Mouse (Mus musculus): Measurements from ENCODE around the gene Nup107. TPM values are rescaled to one million over a fixed set of nuclear protein-coding genes. Genes with fewer than 3 reads are reported as not detected.
A peak's percentile ranks its signal among the peaks of the same experiment; 100 is the strongest.
"Not testable (repeated sequence)": the region's sequence is repeated elsewhere in the genome, so short reads cannot be mapped to it uniquely, and the experiment has no call there.

The Nup107 gene
- total RNA-seq, 4 experiments from 2014 or later = 3.8 to 6.4 (median 5.6) TPM

DNA sequence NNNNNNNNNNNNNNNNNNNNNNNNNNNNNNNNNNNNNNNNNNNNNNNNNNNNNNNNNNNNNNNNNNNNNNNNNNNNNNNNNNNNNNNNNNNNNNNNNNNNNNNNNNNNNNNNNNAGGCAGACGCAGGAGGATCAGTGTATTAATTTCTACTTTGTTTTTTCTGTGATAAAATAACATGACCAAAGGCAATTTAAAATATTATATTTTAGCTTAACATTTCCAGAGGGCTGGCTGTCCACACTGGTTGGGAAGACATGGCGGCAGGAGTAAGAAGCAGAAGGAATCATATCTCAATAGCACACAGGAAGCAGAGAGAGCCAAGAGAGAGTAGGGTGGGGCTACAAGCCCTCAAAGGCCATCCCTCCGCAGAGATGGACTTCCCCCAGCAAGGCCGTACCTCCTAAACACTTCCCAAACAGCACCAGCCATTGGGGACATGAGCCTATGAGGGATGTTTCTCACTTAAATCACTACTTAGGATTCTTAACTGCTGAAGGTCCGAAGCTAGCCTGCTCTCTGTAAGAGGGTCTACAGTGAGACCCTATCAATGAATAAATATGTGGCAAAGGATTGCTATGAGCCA is 68.3 kb downstream of the Nup107 start:
- DNase-seq (ENCODE audit: low spot score in 2 of 2) = no peak

DNA sequence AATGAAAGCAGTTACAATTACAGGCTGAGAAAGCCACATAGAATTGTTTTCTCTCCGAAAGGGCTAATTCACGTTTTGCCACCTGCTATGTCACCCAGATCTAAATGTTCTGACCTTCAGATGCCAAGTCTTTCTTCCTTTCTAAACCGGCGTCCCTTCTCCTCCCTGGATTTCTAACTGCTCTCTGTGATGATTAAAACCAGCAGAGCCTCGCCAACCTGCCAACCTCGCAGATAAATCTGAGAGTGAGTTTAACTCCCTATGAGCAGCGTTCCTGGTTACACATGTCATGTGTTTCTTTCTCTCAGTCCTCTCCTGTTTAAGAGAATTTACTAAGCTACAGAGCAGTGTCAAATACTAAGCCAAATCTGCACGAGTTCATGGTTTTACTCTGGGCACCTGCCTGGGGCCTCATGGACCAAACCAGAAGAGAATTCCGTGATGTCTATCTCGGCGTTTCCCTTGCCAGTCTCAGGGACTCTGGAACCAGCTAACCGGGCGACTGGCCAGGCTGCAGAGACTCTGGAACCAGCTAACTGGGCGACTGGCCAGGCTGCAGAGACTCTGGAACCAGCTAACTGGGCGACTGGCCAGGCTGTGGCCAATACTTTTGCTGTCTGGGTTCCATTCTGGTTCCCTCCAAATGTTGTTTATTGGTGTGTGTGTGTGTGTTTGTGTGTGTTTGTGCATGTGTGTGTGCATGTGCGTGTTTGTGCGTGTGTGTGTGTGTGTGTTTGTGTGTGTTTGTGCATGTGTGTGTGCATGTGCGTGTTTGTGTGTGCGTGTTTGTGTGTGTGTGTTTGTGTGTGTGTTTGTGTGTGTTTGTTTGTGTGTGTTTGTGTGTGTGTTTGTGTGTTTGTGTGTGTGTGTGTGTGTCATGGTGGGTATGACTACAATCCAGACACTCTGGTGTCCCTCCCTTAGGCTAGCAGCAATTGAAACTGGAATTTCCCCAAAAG is 74.1 kb downstream of the Nup107 start:
- DNase-seq (ENCODE audit: low spot score in 2 of 2) = no peak

DNA sequence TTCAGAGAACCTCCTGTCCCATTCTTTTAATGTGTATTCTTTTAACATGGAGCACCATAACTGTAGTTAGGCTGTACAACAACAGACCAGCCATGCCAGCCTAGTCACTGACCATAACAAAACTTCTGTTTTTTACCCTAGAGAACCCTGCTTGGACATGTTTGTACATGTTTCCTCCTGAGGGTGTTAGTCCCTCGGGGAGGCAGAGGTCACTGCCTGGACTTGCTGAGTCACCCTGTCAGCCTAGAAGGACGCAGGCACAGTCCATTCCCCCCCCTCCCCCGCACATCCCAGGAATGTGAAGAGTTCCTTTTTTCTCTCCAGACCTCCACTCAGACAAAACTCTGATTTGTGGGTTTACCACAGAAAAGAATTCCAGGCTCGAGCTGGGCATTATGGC is 74.9 kb downstream of the Nup107 start:
- peak in 1 of 2 experiments; percentile 28 for DNase-seq (ENCODE audit: low spot score in 2 of 2)

DNA sequence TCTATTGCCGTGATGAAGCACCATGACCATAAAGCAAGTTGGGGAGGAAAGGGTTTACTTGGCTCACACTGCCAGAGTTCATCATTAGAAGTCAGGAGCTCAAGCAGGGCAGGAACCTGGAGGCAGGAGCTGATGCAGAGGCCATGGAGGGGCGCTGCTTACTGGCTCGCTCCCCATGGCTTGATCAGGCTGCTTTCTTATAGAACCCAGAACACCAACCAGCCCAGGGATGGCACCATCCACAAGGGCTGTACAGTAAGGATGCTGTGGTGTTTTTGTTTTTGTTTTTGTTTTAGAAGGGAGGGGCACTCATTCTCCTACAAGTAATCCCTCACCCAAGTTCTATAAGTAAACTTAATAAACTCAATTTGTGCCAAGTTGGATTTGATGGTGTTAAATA is 75.8 kb downstream of the Nup107 start:
- no peak for DNase-seq (ENCODE audit: low spot score in 2 of 2)

DNA sequence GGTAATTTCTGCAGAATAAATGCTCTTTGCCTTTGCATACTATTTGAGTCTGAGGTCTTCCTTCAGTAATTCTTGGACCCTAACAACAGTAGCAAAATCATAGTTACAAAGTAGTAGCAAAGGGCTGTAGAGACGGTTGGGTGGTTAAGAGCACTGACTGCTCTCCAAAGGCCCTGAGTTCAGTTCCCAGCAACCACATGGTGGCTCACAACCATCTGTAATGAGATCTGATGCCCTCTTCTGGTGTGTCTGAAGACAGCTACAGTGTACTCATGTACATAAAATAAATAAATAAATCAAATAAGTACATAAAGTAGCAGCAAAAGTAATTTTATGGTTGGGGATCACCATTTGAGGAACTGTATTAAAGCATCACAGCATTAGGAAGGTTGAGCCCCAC is 76.9 kb downstream of the Nup107 start:
- DNase-seq (ENCODE audit: low spot score in 2 of 2) = not testable (repeated sequence)

DNA sequence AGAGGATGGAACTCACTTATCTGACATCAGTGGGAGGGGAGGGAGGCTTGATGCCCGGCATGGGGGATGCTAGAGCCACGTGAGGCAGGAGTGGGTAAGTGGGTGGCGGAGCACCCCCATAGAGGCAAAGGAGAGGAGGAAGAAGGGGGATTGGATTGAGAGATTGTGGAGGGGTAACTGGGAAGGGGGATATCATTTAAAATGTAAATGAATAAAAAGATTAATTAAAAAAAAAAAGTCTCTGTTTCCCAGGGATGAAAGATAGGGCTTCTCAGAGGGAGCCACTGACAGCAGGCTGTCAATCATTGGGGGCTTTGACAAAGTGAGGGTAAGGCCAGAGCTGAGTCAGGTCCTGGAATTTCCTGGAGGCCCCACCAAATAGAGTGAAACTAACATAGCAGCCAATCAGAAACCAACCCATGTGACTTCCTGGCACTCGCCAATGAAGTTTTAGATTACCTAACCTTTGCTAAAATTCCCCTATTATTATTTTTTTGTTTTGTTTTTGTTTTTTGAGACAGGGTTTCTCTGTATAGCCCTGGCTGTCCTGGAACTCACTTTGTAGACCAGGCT is 77.5 kb downstream of the Nup107 start:
- no peak for DNase-seq (ENCODE audit: low spot score in 2 of 2)

DNA sequence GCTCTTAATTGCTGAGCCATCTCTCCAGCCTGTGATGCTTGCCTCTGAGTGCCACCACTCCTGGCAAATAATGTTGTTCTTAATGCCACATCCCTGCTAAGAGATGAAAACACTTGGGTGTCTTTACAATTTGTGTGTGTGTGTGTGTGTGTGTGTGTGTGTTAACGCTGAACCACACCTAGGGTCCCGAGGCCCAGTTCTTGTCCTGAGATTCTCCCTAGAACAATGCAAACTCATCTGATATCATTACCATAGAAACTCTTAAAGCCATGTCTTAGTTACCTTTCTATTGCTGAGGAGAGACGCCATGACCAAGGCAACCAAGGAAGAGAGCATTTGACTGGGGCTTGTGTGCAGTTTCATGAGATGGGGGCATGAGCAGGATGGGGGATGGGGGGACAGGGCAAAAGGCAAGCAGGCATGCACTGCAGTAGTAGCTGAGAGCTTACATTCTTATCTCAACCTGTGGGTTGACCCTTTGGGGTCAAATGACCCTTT is 78.4 kb downstream of the Nup107 start:
- DNase-seq (ENCODE audit: low spot score in 2 of 2) = no peak

DNA sequence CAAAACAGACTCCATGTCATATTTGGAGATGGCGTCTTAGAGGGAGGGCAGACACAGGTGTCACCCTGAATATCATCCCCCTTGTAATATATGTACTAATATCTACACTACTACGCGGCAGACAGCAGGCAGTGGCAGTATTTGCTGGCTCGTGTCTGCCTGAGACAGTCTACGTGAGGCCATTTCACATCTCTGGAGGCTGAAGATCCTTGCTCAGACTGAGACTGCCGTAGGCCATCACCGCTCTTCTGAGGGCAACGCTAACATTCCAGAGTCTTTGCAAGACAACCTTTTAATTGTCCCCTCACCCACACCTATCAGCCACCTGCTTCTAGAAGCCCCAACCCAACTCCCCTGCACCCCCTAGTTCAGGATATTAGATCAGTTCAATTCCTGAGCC is 79.0 kb downstream of the Nup107 start:
- no peak for DNase-seq (ENCODE audit: low spot score in 2 of 2)

DNA sequence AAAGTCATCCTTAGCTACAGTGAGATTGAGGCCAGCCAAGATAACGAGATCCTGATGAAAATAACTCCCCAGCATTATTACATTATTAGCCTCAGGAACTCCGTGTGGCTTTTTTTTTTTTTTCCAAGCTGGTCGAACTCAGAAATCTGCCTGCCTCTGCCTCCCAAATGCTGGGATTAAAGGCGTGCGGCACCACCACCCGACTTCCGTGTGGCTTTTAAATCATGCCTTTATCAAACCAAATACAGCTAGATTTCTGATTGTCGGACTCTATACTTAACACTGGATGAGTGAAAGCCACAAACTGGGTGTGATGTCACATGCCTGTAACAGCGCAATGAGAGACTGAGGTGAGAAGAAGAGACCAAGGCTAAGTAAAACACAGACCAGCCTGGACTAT is 79.6 kb downstream of the Nup107 start:
- no peak for DNase-seq (ENCODE audit: low spot score in 2 of 2)

DNA sequence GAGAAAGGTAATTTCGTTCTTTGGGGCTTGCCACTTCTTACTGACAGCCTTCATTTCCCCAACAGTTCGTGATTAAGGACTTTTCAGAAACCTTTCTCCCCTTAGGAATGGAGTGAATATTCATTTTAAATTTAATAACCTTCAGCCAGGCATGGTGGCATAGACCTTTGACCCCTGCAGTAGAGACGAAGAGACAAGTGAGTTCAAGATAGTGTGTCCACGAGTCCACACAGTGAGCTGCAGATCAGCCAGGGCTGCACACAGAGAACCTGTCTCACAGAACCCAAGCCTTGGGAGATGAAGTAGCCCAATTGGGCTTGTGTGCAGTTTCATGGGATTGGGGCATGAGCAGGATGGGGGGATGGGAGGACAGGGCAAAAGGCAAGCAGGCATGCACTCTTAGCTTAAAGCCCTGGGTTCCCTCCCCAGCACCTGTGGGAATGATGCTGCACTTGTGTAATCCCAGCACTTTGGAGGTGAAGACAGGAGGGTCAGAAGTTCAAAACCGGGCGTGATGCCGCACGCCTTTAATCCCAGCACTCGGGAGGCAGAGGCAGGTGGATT is 80.2 kb downstream of the Nup107 start:
- DNase-seq (ENCODE audit: low spot score in 2 of 2) = no peak

DNA sequence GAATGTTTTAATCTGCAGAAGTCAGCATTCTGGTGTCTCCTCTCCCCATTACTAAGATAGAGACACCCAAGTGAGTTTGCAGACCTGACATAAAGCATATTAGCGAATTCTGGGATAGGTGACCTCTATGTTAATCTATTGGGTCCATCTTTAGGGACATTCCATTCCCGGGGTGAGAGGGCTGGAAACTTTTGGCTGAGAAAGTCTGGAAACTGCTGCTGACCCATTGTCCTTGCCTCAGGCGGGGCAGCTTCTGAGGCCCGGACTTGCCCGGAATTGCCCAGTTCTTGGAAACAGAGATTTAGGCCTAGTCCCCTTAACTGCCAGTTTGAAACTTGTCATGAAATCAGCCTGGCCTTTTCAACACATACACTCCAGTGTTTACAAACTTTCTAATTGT is 81.1 kb downstream of the Nup107 start:
- no peak for DNase-seq (ENCODE audit: low spot score in 2 of 2)

DNA sequence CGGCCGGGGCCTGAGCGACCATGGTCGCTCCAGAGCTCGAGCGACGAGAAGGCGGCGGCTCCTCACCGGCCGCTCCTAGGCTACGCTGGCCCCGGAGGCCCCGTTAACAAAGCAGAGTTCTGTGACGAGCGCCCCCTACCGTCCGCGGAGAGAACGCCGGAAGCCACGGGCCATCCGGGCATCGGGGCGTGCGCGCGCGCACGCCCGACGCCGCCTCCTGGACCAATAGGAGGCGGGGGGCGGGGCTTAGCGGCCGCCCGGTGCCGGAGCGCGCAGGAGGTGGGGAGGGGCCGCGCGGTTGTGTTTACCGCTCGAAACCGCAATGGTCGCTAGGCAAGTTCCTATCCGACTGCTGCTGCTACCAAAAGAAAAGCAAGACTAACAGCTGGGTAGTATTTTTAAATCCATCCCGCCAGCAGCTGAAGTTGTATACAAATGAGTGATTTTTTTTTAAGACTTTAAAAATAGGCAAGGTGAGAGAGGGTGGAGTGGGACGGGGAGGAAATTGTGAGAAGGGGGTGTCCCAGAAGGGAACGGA is 81.8 kb downstream of the Nup107 start, which contains the start of gene Mdm2:
Gene Mdm2 (minus strand): TSS at position 155 of the 538 bp plus-strand sequence.
- peak; percentile 93 to 95 for DNase-seq (ENCODE audit: low spot score in 2 of 2)

DNA sequence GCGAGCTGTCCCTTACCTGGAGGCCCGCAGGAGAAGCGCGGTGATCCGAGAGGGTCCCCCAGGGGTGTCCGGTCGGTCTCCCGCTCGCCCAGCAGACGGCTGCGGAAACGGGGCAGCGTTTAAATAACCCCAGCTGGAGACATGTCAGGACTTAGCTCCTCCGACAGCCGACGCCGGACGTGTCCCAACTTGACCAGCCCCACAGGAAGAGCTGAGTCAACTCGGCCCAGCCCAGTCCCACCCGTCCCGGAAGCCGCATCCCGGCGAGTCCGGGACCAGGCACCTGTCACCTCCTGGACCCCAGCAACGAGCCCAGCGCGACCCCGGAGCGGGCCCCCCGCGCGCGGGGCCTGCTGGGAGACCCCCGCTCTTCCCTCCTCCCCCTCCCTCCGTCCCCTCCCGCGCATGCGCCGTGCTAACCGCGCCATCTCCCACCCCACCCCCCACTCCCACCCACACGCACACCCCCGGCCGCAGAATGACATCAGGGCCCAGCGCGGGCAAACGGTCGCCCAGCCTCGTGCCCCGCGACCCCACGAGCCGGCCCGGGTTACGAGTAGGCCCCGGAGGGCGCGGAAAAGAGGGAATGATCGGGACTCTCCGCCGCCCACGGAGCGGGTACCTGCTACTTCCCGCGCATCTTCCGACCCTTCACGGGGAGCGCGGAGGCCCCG is 82.4 kb downstream of the Nup107 start:
- peak; percentile 63 to 72 for DNase-seq (ENCODE audit: low spot score in 2 of 2)

DNA sequence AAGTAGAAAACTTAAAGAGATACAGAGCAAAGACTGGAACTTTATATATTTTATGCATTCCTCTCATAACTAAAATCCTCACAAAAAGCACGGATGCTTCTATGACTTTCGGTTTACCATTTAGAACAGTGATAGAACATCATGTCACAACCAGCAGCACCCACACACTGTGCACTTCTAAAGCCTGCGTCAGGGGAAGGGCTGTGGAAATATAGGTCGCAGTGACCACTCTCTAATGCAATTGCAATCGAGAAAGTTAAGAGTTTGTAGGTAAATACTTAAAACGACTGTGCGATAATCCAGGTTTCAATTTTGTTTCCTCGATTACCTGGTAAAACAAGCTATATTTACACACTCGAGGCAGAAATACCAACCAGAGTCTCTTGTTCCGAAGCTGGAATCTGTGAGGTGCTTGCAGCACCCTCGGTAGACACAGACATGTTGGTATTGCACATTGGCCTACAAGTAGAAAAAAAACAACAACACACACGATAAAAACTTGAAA is 83.1 kb downstream of the Nup107 start:
- no peak for DNase-seq (ENCODE audit: low spot score in 2 of 2)

DNA sequence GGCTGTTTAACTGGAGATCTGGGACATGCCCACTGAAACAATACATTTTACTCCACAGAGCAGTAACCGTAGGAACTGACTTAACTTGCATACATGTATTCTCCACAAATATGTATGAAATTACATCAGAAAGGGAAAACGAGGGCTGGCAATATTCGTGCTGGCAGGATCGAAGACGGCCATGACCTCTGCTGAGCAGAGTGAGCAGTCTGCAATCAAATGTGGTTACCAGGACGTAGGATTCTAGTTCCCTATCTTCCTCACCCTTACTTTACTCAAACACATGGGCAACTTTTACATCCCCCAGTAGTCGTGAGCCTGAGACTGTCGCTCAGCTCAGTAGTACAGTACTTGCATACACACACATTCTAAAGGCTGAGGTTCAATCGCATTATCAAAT is 83.6 kb downstream of the Nup107 start:
- DNase-seq (ENCODE audit: low spot score in 2 of 2) = no peak

DNA sequence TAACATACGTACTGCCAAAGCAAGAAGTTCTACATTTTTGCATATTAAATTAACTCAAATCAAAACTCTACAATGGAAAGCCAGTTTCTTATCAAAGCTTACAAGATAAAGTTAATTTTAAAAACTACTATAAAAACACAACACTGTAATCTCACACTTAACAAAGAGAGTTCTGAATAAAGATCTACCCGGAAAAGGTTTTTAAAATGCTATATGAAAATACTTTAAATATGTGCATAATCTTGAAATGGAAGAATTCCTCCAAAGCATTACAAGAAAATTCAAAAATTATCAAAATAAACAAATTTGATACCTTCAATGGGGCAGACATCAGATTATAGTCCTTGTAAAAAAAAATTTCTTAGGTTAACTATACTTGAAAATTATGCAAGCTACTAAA is 84.1 kb downstream of the Nup107 start:
- DNase-seq (ENCODE audit: low spot score in 2 of 2) = no peak

DNA sequence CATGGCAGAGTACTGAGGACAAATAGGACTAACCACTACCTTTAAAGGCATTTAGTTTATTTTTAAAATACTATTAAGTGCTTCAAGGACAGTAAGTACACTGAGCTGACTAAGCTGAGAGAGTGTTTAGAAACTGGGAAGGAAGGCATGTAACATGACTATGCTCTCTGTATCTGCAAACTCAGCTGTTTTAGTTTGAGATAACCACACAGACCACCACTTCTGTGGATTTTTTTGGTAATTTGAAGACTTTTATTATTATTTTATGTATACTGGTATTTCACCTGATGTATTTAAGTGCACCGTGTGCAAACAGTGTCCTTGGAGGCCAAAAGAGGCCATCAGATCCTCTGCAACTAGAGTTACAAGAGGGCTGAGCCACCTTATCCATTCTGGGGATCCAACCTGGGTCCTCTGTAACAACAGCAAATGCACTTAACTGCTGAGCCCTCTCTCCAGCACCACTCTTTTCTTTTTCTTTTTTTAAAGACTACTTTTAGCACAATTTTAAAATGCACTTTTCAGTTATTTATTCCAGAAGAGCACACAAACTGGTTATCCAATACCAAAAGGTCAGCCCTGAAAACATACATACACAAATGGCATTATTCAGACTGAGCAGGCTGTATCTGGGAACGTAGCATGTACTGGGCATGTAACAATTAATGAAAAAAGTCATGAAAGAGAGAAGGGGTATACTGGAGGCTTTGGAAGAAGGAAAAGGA is 85.2 kb downstream of the Nup107 start:
- no peak for DNase-seq (ENCODE audit: low spot score in 2 of 2)

DNA sequence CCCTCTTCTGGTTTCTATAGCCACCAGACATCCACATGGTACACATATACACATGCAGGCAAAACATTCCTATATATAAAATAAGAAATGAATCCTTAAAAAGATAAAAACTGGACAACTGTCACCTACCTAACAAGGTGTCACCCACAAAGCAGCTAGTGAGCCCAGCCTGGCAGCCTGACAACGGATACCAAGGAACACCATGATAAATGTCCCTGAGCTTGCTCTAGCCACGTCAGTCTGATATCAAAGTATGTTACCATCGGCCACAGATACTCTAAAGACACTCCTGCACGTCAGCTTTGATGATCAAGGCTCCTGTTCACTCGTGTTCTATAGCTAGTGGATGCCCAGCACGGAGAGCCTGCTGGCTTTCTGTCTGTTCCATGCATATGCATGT is 86.1 kb downstream of the Nup107 start:
- no peak for DNase-seq (ENCODE audit: low spot score in 2 of 2)

DNA sequence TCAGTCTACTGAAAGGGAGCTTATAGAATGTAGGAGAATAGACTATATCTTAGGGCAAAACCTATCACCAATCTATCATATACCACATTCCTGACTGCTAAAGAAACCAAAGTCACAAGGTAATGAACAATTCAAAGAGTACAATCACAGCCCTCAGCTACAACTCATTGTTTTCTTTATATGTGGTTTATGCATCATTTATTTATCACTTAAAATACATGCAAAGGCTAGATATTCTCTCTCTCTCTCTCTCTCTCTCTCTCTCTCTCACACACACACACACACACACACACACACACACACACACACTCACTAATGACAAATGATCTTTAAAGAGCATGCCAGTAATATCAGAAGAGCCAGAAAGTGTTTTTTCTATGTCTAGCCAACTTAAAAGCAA is 86.7 kb downstream of the Nup107 start:
- DNase-seq (ENCODE audit: low spot score in 2 of 2) = no peak

DNA sequence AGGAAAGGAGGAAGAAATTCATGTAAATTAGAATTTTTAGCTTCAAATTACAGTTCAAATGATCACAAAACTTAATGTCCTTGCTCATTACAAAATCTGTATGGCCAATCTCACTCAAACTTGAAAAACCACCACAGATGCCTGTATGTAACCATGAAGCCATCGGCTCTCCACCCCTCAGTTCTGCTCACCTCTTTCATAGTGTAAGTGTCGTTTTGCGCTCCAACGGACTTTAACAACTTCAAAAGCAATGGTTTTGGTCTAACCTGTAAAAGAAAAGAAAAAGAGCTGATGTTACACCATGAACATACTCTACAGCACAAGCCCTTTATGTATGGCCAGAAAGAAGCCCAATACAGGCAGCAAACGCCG is 87.6 kb downstream of the Nup107 start:
- no peak for DNase-seq (ENCODE audit: low spot score in 2 of 2)
